Mouse (Mus musculus) myocyte (in vitro differentiated cells): ENCODE results near the gene Mnt. TPM values are rescaled to one million over a fixed set of nuclear protein-coding genes. Genes with fewer than 3 reads are reported as not detected.
A peak's percentile ranks its signal among the peaks of the same experiment; 100 is the strongest.

Experiments used
- H3K27me3 ChIP-seq: one replicate; pipeline ENCODE4 v1.6.1; 2011; ENCODE audit not compliant: control insufficient read depth, insufficient read depth, insufficient read length
- H3K36me3 ChIP-seq: one replicate; pipeline ENCODE4 v1.6.1; 2011; ENCODE audit not compliant: control insufficient read depth, insufficient read depth
- H3K4me2 ChIP-seq: one replicate; pipeline ENCODE4 v1.6.1; 2011; ENCODE audit warnings: low read depth, control low read depth
- H3K4me3 ChIP-seq: one replicate; pipeline ENCODE4 v1.5.1; 2011; ENCODE audit warnings: mild to moderate bottlenecking, control low read depth, moderate library complexity
- H3K79me2 ChIP-seq: one replicate; pipeline ENCODE4 v1.6.1; 2011; ENCODE audit not compliant: control insufficient read depth, insufficient read depth
- H3ac ChIP-seq: one replicate; pipeline ENCODE4 v1.6.1; 2011; ENCODE audit not compliant: control insufficient read depth, insufficient read length
- CEBPB ChIP-seq: IDR thresholded peaks from 2 replicates; pipeline ENCODE4 v1.6.1; 2011; ENCODE audit warnings: mild to moderate bottlenecking, moderate library complexity; ENCODE audit not compliant: poor library complexity, insufficient read depth, severe bottlenecking
- E2F4 ChIP-seq: IDR thresholded peaks from one replicate; pipeline ENCODE4 v1.6.1; 2011; ENCODE audit warnings: mild to moderate bottlenecking, control low read depth, moderate library complexity; ENCODE audit not compliant: insufficient read depth
- MAX ChIP-seq: IDR thresholded peaks from one replicate; pipeline ENCODE4 v1.6.1; 2011; ENCODE audit warnings: low read depth, mild to moderate bottlenecking, control low read depth
- MYOD1 ChIP-seq, 3 experiments: IDR thresholded peaks; one replicate each; pipeline ENCODE4 v1.6.1; 2011; ENCODE audit warnings: control low read depth in 2 of 3, low read depth in 2 of 3, mild to moderate bottlenecking in 2 of 3, moderate library complexity in 1 of 3; ENCODE audit not compliant: insufficient read length in 2 of 3, control insufficient read depth in 1 of 3
- MYOG ChIP-seq, 3 experiments: IDR thresholded peaks; one replicate each; pipeline ENCODE4 v1.6.1; 2011; ENCODE audit warnings: control low read depth in 2 of 3, low read depth in 2 of 3, mild to moderate bottlenecking in 2 of 3; ENCODE audit not compliant: insufficient read length in 2 of 3, control insufficient read depth in 1 of 3, insufficient read depth in 1 of 3
- POLR2A ChIP-seq: IDR thresholded peaks from one replicate; pipeline ENCODE4 v1.6.1; 2011; ENCODE audit warnings: low read depth, mild to moderate bottlenecking, control low read depth, moderate library complexity; ENCODE audit not compliant: insufficient read length
- POLR2AphosphoS2 ChIP-seq: IDR thresholded peaks from one replicate; pipeline ENCODE4 v1.6.1; 2011; ENCODE audit warnings: low read depth, control low read depth; ENCODE audit not compliant: insufficient read length
- REST ChIP-seq: IDR thresholded peaks from one replicate; pipeline ENCODE4 v1.6.1; 2011; ENCODE audit warnings: mild to moderate bottlenecking, control low read depth, moderate library complexity; ENCODE audit not compliant: insufficient read depth, insufficient read length
- SRF ChIP-seq: IDR thresholded peaks from one replicate; pipeline ENCODE4 v1.6.1; 2011; ENCODE audit warnings: low read depth; ENCODE audit not compliant: control insufficient read depth, insufficient read length
- TCF12 ChIP-seq: IDR thresholded peaks from one replicate; pipeline ENCODE4 v1.6.1; 2011; ENCODE audit warnings: mild to moderate bottlenecking, control low read depth; ENCODE audit not compliant: poor library complexity, insufficient read depth, severe bottlenecking
- TCF3 ChIP-seq: IDR thresholded peaks from one replicate; pipeline ENCODE4 v1.6.1; 2011; ENCODE audit warnings: low read depth, control low read depth; ENCODE audit not compliant: insufficient read length
- USF1 ChIP-seq: IDR thresholded peaks from one replicate; pipeline ENCODE4 v1.6.1; 2011; ENCODE audit warnings: low read depth, mild to moderate bottlenecking, control low read depth, moderate library complexity
- polyA plus RNA-seq: library from polyadenylated mRNA; unstranded; fragments of >200 nt; fragmentation: generic; extraction: Trizol; gene quantifications from one replicate; pipeline ENCODE4 v1.2.1, GENCODE M21; 2012; ENCODE audit warnings: missing spikeins

Gene Mnt
- polyA plus RNA-seq, 1 experiment = 12.7 TPM

DNA sequence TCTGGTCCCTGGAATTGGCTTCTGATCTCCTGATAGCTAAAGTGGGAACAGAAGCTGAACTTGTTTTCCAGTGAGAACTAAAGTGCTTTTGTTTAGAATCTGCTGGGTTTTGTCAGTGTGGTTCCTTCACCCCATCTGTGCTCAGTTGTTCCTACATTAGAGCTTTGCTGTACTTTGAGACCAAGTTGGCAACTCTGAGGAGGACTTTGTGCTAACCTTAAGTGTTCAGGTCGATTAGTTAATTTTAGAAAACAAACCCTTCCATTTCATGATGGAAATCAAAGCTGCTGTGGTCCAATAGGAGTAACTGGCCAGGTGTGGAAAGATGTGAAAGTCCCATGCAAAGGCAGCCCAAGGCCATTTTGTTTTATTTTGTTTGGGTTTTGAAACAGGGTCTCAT, 9.8 kb upstream of the Mnt start:
- no peak for TF ChIP-seq CEBPB
- TF ChIP-seq MAX = no peak
- TF ChIP-seq TCF12 = no peak
- no peak for TF ChIP-seq POLR2AphosphoS2
- no peak for TF ChIP-seq SRF
- TF ChIP-seq TCF3 = no peak
- no peak for TF ChIP-seq USF1
- no peak for TF ChIP-seq MYOD1 (IDR thresholded peaks at IDR 0.05; ENCODE audit: control insufficient read depth in 1 of 3, insufficient read length in 2 of 3, low read depth in 2 of 3)
- no peak for TF ChIP-seq MYOG (IDR thresholded peaks at IDR 0.05; ENCODE audit: control insufficient read depth in 1 of 3, insufficient read depth in 1 of 3, insufficient read length in 2 of 3, low read depth in 2 of 3)
- TF ChIP-seq POLR2A = no peak
- TF ChIP-seq REST = no peak
- TF ChIP-seq E2F4 = no peak
- Histone ChIP-seq H3K4me2 (no peak overlapping the region), H3K36me3 (peaks cover 22% of the 10 kb centered on the region), H3ac (no peak overlapping the region), H3K27me3 (no peaks in the 10 kb centered on the region), H3K79me2 (no peaks in the 10 kb centered on the region), H3K4me3 (no peak overlapping the region)

DNA sequence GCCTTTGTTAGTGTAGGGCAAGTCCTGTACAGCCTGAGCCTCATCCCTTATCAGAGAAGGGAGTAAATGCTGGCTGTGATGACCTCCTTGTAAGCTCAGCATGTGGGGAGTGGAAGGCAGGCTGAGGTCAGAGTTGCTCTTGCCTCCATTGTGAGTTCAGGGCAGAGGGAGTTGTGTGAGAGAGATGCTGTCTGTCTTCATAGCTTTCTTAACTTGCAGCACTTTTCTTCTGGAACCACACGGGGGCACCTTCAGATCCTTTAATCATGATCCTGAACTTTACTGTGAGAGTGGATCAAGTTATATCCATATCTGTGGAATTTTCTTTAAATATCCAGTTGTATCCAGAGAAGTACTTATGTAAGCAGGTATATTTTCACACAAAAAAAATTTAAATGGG, 9.3 kb upstream of the Mnt start:
- H3K4me2 ChIP-seq = no peak overlapping the region
- H3K27me3 ChIP-seq = no peaks in the 10 kb centered on the region
- no peak for TF ChIP-seq MYOD1 (IDR thresholded peaks at IDR 0.05; ENCODE audit: control insufficient read depth in 1 of 3, insufficient read length in 2 of 3, low read depth in 2 of 3)
- no peak for TF ChIP-seq MAX
- no peak for TF ChIP-seq SRF
- no peak for TF ChIP-seq E2F4
- no peak for TF ChIP-seq POLR2A
- H3K4me3 ChIP-seq = no peak overlapping the region
- H3K36me3 ChIP-seq = peaks cover 20% of the 10 kb centered on the region
- H3ac ChIP-seq = no peak overlapping the region
- H3K79me2 ChIP-seq = no peaks in the 10 kb centered on the region

DNA sequence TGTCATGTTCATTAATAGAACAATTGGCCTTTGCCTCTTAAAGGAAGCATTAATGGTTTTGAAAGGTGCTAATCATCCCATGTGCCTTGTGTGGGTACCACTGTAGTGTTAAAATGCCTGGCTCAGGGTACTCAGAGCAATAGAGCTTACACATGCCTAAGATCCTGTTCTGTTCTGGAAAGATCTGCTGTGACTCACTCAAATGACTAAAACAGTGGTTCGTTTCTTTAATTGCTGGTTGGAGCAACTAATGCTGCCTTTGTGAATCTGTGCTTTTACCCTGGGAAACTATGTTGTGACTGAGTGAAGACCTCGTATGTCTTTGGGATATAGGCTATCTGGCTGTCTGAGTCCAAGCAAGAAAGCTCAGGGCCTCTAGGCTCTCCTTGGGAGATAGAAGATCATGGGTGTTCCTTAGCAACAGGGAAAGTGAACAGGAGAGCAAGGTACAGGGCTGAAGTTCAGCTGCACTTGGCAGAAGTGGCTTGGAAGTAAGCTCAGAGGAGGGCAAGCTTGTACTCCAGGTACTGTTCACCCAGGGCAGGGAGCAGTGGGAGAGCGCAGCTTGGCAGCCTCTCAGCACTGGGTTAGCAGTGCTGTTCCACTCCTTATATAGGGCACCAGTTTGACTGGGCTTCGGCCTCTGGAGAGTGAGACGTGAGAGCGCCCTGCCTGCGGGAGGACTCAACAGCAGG, 7.8 kb upstream of the Mnt start:
- Histone ChIP-seq H3K27me3 (no peaks in the 10 kb centered on the region), H3K79me2 (no peaks in the 10 kb centered on the region), H3K4me3 (no peak overlapping the region), H3K4me2 (no peak overlapping the region), H3K36me3 (peaks cover 11% of the 10 kb centered on the region), H3ac (no peak overlapping the region)
- TF ChIP-seq MYOD1 (IDR thresholded peaks at IDR 0.05; ENCODE audit: control insufficient read depth in 1 of 3, insufficient read length in 2 of 3, low read depth in 2 of 3) (no peak), USF1 (no peak), CEBPB (no peak), MYOG (IDR thresholded peaks at IDR 0.05; ENCODE audit: control insufficient read depth in 1 of 3, insufficient read depth in 1 of 3, insufficient read length in 2 of 3, low read depth in 2 of 3) (no peak), REST (no peak), POLR2A (no peak), POLR2AphosphoS2 (no peak), MAX (no peak), SRF (no peak), TCF3 (no peak), TCF12 (no peak), E2F4 (no peak)

DNA sequence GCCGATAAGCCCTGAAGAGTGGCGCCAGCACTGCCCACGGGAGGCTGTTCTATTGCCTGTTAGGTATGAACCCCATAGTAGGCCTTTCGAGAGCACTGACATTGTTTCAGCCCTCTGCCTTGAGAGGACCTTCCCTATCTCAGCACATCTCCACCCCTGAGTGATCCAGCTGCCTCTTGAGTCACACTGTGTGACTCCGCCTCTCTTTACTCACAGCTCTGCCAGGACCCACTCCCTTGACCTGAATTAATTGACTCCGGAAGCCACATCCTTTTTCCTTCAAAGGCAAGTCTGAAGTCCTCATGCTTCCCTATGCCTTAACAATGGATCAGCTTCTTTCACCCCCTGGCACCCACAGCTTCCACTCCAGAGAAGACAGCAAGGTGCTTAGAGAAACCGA, 4.6 kb upstream of the Mnt start:
- no peaks in the 10 kb centered on the region for H3K36me3 ChIP-seq
- H3K27me3 ChIP-seq = no peaks in the 10 kb centered on the region
- H3K4me3 ChIP-seq = no peak overlapping the region
- TF ChIP-seq MYOD1 (IDR thresholded peaks at IDR 0.05; ENCODE audit: control insufficient read depth in 1 of 3, insufficient read length in 2 of 3, low read depth in 2 of 3) (no peak), TCF12 (no peak), TCF3 (no peak), POLR2AphosphoS2 (no peak)
- H3ac ChIP-seq = no peak overlapping the region
- H3K79me2 ChIP-seq = no peaks in the 10 kb centered on the region
- peak overlapping the region; percentile 35 for H3K4me2 ChIP-seq

DNA sequence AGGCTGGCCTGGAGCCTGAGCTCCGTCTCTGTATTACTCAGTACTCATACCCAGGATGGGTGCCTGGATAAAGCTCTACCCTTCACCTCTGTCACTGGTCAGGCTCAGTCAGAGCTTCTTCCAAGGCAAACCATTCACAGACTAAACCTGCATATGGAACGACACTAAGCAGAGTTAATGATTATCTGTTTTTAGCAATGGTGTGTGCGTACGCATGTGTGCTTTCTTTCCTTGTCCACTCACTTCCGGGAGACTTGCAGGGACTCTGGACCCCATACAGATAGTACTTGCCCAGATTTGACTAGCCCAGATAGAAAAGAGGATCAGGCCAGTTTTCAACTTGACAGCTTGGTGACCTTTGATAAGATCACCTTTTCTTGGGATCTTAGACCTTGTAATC, 4.0 kb upstream of the Mnt start:
- TF ChIP-seq TCF12 (no peak), POLR2AphosphoS2 (no peak), CEBPB (no peak), TCF3 (no peak), E2F4 (no peak)
- peak overlapping the region; percentile 35 for H3K4me2 ChIP-seq

More for the DNA sequence above, 4.0 kb upstream of the Mnt start:
- no peaks in the 10 kb centered on the region for H3K36me3 ChIP-seq
- no peaks in the 10 kb centered on the region for H3K79me2 ChIP-seq
- no peak overlapping the region for H3K4me3 ChIP-seq
- no peak overlapping the region for H3ac ChIP-seq
- H3K27me3 ChIP-seq = no peaks in the 10 kb centered on the region
